Mouse (Mus musculus): ENCODE measurements around the gene F830045P16Rik.
"Not testable (repeated sequence)": the region's sequence is repeated elsewhere in the genome, so short reads cannot be mapped to it uniquely, and the experiment has no call there.

F830045P16Rik gene

GRCm38 (mm10) chr2:129545596-129545995, 9.2 kb upstream of the F830045P16Rik start:
- DNase-seq (ENCODE audit: low read depth, low spot score): no peak

- no peak for DNase-seq (ENCODE audit: low read depth, low spot score)
Observed at GRCm38 (mm10) chr2:129544919-129545318, 8.5 kb upstream of the F830045P16Rik start.

- DNase-seq (ENCODE audit: low read depth, low spot score): no peak
Observed at GRCm38 (mm10) chr2:129544448-129544847, 8.0 kb upstream of the F830045P16Rik start.

- DNase-seq (ENCODE audit: low read depth, low spot score): no peak
Observed at GRCm38 (mm10) chr2:129540036-129540435, 3.6 kb upstream of the F830045P16Rik start.

GRCm38 (mm10) chr2:129539175-129539574, 2.8 kb upstream of the F830045P16Rik start:
- no peak for DNase-seq (ENCODE audit: low read depth, low spot score)

GRCm38 (mm10) chr2:129537926-129538325, 1.5 kb upstream of the F830045P16Rik start:
- DNase-seq (ENCODE audit: low read depth, low spot score): no peak

GRCm38 (mm10) chr2:129537360-129537759, 958 bp upstream of the F830045P16Rik start:
- DNase-seq (ENCODE audit: low read depth, low spot score): no peak

- DNase-seq (ENCODE audit: low read depth, low spot score): no peak
Observed at GRCm38 (mm10) chr2:129536926-129537325, 524 bp upstream of the F830045P16Rik start.

GRCm38 (mm10) chr2:129534886-129535591, 1.4 kb downstream of the F830045P16Rik start:
- no peak for DNase-seq (ENCODE audit: low read depth, low spot score)

- no peak for DNase-seq (ENCODE audit: low read depth, low spot score)
Observed at GRCm38 (mm10) chr2:129531890-129532289, 4.5 kb downstream of the F830045P16Rik start.

- DNase-seq (ENCODE audit: low read depth, low spot score): no peak
Observed at GRCm38 (mm10) chr2:129531102-129531501, 5.3 kb downstream of the F830045P16Rik start.

GRCm38 (mm10) chr2:129529297-129530209, 6.8 kb downstream of the F830045P16Rik start:
- DNase-seq (ENCODE audit: low read depth, low spot score): no peak

- DNase-seq (ENCODE audit: low read depth, low spot score): no peak
Observed at GRCm38 (mm10) chr2:129527916-129528315, 8.5 kb downstream of the F830045P16Rik start.

- no peak for DNase-seq (ENCODE audit: low read depth, low spot score)
Observed at GRCm38 (mm10) chr2:129526322-129526721, 10.1 kb downstream of the F830045P16Rik start.

- no peak for DNase-seq (ENCODE audit: low read depth, low spot score)
Observed at GRCm38 (mm10) chr2:129525644-129526043, 10.8 kb downstream of the F830045P16Rik start.

GRCm38 (mm10) chr2:129518526-129518925, 17.9 kb downstream of the F830045P16Rik start:
- DNase-seq (ENCODE audit: low read depth, low spot score): no peak

GRCm38 (mm10) chr2:129514923-129515920, 21.2 kb downstream of the F830045P16Rik start:
- no peak for DNase-seq (ENCODE audit: low read depth, low spot score)

- no peak for DNase-seq (ENCODE audit: low read depth, low spot score)
Observed at GRCm38 (mm10) chr2:129514401-129514667, 22.1 kb downstream of the F830045P16Rik start.

- DNase-seq (ENCODE audit: low read depth, low spot score): no peak
Observed at GRCm38 (mm10) chr2:129513546-129514400, 22.6 kb downstream of the F830045P16Rik start.

- DNase-seq (ENCODE audit: low read depth, low spot score): not testable (repeated sequence)
Observed at GRCm38 (mm10) chr2:129512147-129512546, 24.3 kb downstream of the F830045P16Rik start.

GRCm38 (mm10) chr2:129502641-129503040, 33.8 kb downstream of the F830045P16Rik start:
- DNase-seq (ENCODE audit: low read depth, low spot score): no peak
